Mouse (Mus musculus) lung, embryonic 15.5 days (tissue): Measurements from ENCODE around the gene Gprasp2. TPM values are rescaled to one million over a fixed set of nuclear protein-coding genes. Genes with fewer than 3 reads are reported as not detected.
"Not testable (repeated sequence)": the region's sequence is repeated elsewhere in the genome, so short reads cannot be mapped to it uniquely, and the experiment has no call there.

Experiments used
- ATAC-seq: fragments of 200-750 bp; cut with Nextera tagmentation; 2 replicates; pipeline ENCODE4 v1.8.0; 2017; ENCODE audit warnings: moderate number of reproducible peaks, borderline replicate concordance; ENCODE audit not compliant: low FRiP score, low TSS enrichment; ENCODE audit errors: extremely low read depth
- H3K27ac ChIP-seq: fragments of 300-500 bp; sonication (generic); 2 replicates; pipeline ENCODE4 v1.5.1; 2015; ENCODE audit warnings: moderate library complexity, mild to moderate bottlenecking, inconsistent platforms
- H3K27me3 ChIP-seq: fragments of 300-500 bp; sonication (generic); 2 replicates; pipeline ENCODE4 v1.6.1; 2015; ENCODE audit warnings: inconsistent platforms
- H3K36me3 ChIP-seq: fragments of 300-500 bp; sonication (generic); 2 replicates; pipeline ENCODE4 v1.6.1; 2015; ENCODE audit warnings: inconsistent platforms
- H3K4me1 ChIP-seq: fragments of 300-500 bp; sonication (generic); 2 replicates; pipeline ENCODE4 v1.6.1; 2015; ENCODE audit warnings: inconsistent platforms
- H3K4me2 ChIP-seq: fragments of 300-500 bp; sonication (generic); 2 replicates; pipeline ENCODE4 v1.6.1; 2015; ENCODE audit warnings: inconsistent platforms, mild to moderate bottlenecking, moderate library complexity
- H3K4me3 ChIP-seq: fragments of 300-500 bp; sonication (generic); 2 replicates; pipeline ENCODE4 v1.5.1; 2015; ENCODE audit warnings: mild to moderate bottlenecking, inconsistent platforms
- H3K9ac ChIP-seq: fragments of 300-500 bp; sonication (generic); 2 replicates; pipeline ENCODE4 v1.6.1; 2015; ENCODE audit warnings: inconsistent platforms
- H3K9me3 ChIP-seq: fragments of 300-500 bp; sonication (generic); 2 replicates; pipeline ENCODE4 v1.6.1; 2016; ENCODE audit warnings: inconsistent platforms
- WGBS: fragments of 180-500 bp; shearing (Covaris S2); methylation state at CpG from one replicate; pipeline ENCODE4 v1.1.7; 2015; 5-methylcytosine and 5-hydroxymethylcytosine counted together
- polyA plus RNA-seq: library from polyadenylated mRNA; unstranded; fragments of >200 nt; fragmentation: Nextera tagmentation; extraction: Ambion mirVana; gene quantifications from 2 replicates; pipeline ENCODE4 v1.2.1, GENCODE M21; 2015

Gprasp2 gene
- polyA plus RNA-seq, 1 experiment from 2014 or later: 21.8 TPM

DNA sequence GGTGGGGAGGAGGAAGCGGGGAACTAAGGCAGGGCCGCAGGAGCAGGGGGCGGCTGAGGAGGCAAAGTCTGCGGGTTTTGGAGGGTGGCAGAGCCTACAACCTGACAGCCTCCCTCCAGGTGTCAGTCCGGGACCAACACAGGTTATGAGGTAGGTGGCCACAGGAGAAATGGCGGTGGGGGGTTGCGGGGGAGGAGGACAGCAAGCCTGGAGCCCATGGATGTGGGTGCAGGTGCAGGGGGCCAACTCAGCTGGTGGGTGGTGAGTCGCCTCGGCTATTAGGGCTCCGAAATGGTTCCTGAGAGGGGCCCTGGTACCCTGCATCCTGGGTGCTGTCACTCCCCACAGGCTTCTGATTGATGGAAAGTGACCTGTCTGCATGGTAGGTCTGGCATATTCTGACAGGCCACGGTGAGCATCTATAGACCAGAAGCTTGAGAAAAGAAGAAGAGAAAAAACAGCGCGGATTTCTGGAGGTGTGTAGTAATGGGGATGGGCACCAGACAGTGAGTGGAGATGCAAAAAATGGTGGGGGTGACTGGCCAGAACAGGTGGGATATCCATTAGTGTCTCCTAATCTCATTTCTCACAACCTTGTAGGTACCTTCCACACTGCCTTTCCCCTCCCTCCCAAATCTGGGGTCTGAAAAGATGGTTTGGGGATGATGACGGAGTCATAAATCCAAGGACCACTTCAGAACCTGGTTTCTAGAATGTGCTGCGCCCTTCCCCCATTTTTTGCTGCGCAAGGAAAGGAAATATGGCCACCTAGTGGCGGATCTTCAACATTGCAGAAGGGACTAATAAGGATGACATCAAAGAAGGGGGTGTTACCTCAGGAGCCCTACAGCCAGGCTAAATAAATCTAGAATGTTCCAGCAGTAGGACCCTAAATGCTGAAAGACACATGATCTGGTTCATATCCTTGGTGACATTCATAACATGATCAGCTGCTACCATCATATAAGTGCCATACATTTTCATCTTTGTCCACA is 860 bp downstream of the Gprasp2 start:
- peak overlapping the region; percentile 75 for H3K4me2 ChIP-seq
- H3K27ac ChIP-seq, H3K9me3 ChIP-seq, H3K9ac ChIP-seq, H3K36me3 ChIP-seq, H3K27me3 ChIP-seq, H3K4me1 ChIP-seq: not testable (repeated sequence)
- ATAC-seq: peak; percentile 37; the same call in 1 of the 2 replicates
- H3K4me3 ChIP-seq: peak overlapping the region; percentile 47
- 20% methylated on average over 16 of the region's 17 CpGs for WGBS

DNA sequence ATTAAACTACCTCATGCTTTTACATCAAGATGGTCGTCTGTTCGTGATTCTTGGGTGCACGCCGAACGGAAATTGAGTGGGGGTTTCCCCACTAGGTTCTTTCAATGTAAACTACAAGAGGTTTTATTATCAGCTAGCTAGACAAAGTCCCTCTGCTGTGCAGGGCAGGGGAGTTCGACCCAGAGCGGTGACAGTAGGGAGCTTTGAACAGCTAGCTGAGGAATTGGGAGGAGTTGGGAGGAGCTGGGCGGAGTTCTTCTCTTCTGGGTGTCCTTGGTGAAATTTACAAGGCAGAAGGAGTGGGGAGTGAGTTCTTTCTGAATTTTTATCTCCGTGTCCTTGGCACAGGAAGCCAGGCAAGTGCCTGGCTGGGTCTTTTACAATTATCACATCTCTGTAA is 28.0 kb downstream of the Gprasp2 start:
- H3K4me1 ChIP-seq, H3K27ac ChIP-seq, ATAC-seq, H3K27me3 ChIP-seq, H3K4me3 ChIP-seq, H3K36me3 ChIP-seq, H3K9ac ChIP-seq, H3K4me2 ChIP-seq, H3K9me3 ChIP-seq: not testable (repeated sequence)
- 78% methylated on average over 9 of the region's 9 CpGs for WGBS

DNA sequence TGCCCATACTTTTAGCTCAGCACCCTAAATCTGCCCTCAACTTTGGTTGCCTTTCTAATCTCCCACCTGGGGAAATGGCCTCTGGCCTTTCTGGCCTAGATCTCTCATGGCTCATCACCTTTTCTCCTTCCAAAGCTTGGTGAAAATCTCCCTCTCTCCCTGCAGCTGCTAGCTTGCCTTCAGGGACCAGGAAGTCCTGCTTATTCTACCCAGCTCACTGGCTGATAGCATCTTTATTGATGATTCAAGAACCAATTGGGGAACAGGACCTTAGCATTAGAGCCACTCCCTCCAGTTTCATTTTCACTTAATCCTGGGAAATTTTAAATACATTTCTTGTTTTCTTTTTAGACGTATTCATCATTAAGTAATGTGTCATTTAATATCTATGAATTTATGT is 37.8 kb downstream of the Gprasp2 start:
- 59% methylated on average over 1 of the region's 1 CpGs for WGBS
- Histone ChIP-seq H3K4me1 (no peaks in the 10 kb centered on the region), H3K4me3 (no peak overlapping the region), H3K27ac (no peak overlapping the region), H3K36me3 (no peaks in the 10 kb centered on the region), H3K27me3 (no peaks in the 10 kb centered on the region), H3K9me3 (no peaks in the 10 kb centered on the region), H3K9ac (no peak overlapping the region), H3K4me2 (no peak overlapping the region)
- no peak for ATAC-seq

DNA sequence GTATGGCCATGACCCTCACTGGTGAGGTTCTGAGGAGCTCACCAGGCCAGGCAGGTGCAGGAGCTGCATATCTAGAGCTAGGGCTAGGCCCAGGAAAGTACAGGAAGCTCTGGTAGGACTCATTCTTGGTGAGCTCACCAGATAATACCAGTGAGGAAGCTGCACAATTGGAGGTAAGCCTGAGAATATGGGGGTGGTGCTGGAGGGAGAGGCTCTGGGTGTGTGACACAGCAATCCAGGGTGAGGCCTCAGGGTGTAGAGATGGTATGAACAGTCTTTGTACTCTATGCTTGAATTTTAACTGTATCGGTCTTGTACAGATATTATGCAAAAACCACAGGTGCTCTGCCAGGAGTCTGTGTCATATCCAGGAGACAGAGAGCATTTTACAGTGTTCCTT is 40.8 kb downstream of the Gprasp2 start:
- H3K4me1 ChIP-seq: no peaks in the 10 kb centered on the region
- H3K4me2 ChIP-seq: no peak overlapping the region
- no peak overlapping the region for H3K27ac ChIP-seq
- H3K9ac ChIP-seq: no peak overlapping the region
- ATAC-seq: no peak
- H3K9me3 ChIP-seq: no peaks in the 10 kb centered on the region
- 85% methylated on average over 1 of the region's 1 CpGs for WGBS
- no peaks in the 10 kb centered on the region for H3K27me3 ChIP-seq
- H3K36me3 ChIP-seq: no peaks in the 10 kb centered on the region
- no peak overlapping the region for H3K4me3 ChIP-seq

DNA sequence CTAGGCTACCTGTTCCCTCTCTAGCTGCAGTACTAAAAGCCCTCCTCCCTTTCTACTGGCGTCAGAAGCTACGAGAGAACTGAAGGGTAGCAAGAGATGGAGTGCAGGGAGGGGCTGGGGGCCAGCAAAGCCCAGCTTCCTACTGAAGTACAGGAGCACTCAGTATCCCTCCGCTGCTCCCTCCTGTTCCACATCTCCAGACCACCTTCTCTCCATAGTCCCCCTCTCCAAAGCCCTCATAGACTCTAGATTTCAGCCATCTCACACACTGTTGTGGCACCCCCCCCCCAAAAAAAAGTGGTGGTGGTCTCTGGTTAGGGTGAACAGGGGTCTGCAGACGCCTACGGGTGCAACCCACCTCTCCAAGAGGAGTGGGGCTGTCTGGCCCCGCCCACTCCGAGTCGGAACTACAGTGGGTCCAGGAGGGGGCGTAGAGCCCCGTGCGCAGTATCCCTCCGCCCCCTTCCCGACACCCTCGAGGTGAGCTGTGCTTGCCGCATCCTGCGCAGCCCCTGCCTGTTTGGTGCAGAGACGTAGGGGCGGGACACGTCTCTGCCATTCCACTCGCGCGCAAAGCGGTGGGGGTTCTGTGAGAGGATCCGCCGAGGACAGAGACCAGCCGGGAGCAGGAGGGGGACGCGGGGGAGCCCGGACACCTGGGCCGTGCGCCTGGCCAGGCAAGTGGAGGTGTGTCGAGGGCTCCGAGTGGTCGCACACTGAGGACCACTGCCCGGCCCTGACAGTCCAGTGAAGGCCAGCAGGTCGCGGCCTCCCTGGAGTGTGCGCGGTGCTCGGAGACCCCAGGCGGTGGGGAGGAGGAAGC is 46.8 kb downstream of the Gprasp2 start:
- peak overlapping the region; percentile 73 for H3K9ac ChIP-seq
- 18% methylated on average over 41 of the region's 41 CpGs for WGBS
- no peaks in the 10 kb centered on the region for H3K9me3 ChIP-seq
- peak overlapping the region; percentile 85 for H3K27ac ChIP-seq
- ATAC-seq: peak; percentile 98
- no peaks in the 10 kb centered on the region for H3K4me1 ChIP-seq
- peak overlapping the region; percentile 66 for H3K4me3 ChIP-seq
- peak overlapping the region; percentile 56 for H3K4me2 ChIP-seq
- no peaks in the 10 kb centered on the region for H3K27me3 ChIP-seq
- peaks cover 13% of the 10 kb centered on the region for H3K36me3 ChIP-seq

DNA sequence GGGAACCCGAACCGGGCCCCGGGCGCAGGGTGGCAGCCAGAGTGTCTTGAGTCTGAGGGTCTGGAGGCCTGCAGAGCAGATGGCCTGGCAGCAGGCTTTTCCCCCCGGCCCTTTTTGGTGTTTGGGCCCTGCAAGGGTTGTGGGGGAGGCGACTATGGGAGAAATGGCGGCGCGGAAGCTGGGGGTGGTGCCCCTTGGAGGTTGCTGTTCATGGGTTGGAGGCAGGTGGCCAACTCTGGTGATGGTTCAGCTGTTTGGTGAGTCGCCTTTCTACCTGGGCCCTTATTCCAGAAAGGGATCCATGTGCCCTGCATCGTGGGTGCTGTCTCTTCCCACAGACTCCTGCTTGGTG is 47.4 kb downstream of the Gprasp2 start:
- Histone ChIP-seq H3K27ac (peak overlapping the region; percentile 69), H3K9ac (peak overlapping the region; percentile 73), H3K36me3 (peaks cover 13% of the 10 kb centered on the region), H3K4me2 (peak overlapping the region; percentile 56), H3K27me3 (no peaks in the 10 kb centered on the region), H3K4me1 (no peaks in the 10 kb centered on the region), H3K9me3 (no peaks in the 10 kb centered on the region), H3K4me3 (peak overlapping the region; percentile 66)
- 18% methylated on average over 11 of the region's 11 CpGs for WGBS
- peak; percentile 41; the same call in 1 of the 2 replicates for ATAC-seq

Other genes starting within 250 kb of the Gprasp2 start
- not detected in 2 replicates for gene Nxf7, start 240.3 kb upstream of the Gprasp2 start, polyA plus RNA-seq
- gene Prame, start 211.3 kb upstream of the Gprasp2 start, polyA plus RNA-seq: not detected in 2 replicates
- not detected in 2 replicates for gene Tcp11x2, start 145.2 kb upstream of the Gprasp2 start, polyA plus RNA-seq
- not detected in 2 replicates for gene Tmsb15a, start 113.8 kb upstream of the Gprasp2 start, polyA plus RNA-seq
- gene Armcx5, start 96.3 kb upstream of the Gprasp2 start, polyA plus RNA-seq: 9.1 and 9.5 TPM in 2 replicates
- gene Gprasp1, start 96.3 kb upstream of the Gprasp2 start, polyA plus RNA-seq: 36.4 and 39.7 TPM in 2 replicates
- 50.3 and 52.9 TPM in 2 replicates for gene Bhlhb9, start 41.4 kb upstream of the Gprasp2 start, polyA plus RNA-seq
- gene Arxes2, start 154.8 kb downstream of the Gprasp2 start, polyA plus RNA-seq: 57.4 and 57.8 TPM in 2 replicates
- gene Arxes1, start 194.3 kb downstream of the Gprasp2 start, polyA plus RNA-seq: 22.0 and 22.8 TPM in 2 replicates
- 53.0 and 60.7 TPM in 2 replicates for gene Bex2, start 229.2 kb downstream of the Gprasp2 start, polyA plus RNA-seq
- 0.05 and 0.14 TPM in 2 replicates for gene Nxf3, start 246.2 kb downstream of the Gprasp2 start, polyA plus RNA-seq